Mouse (Mus musculus) erythroblast, embryonic 14.5 days (primary cell): ENCODE measurements around the gene Nae1.

Experiments
- GATA1 ChIP-seq: IDR thresholded peaks from 2 replicates; pipeline ENCODE4 v1.6.1; 2012; ENCODE audit warnings: low read length, inconsistent platforms, mixed read lengths
- TAL1 ChIP-seq: IDR thresholded peaks from 3 replicates; pipeline ENCODE4 v1.6.1; 2012; ENCODE audit warnings: low read length, inconsistent platforms, mixed read lengths

- TF ChIP-seq GATA1: no peak
- TF ChIP-seq TAL1: no peak
Observed at GRCm38 (mm10) chr8:104529671-104530070, 4.8 kb downstream of the Nae1 start.
